Mouse (Mus musculus): ENCODE results near the gene Cbfa2t2. TPM values are rescaled to one million over a fixed set of nuclear protein-coding genes. Genes with fewer than 3 reads are reported as not detected.

Gene Cbfa2t2
- polyA plus RNA-seq, 1 experiment from 2014 or later: 10.3 TPM

GRCm38 (mm10) chr2:154534704-154535270 is 98.5 kb downstream of the Cbfa2t2 start:
- DNase-seq (ENCODE audit: low spot score): no peak
- H3K9me3 ChIP-seq (ENCODE audit: control insufficient read depth, low read length): no peaks in the 10 kb centered on the region
- H3K36me3 ChIP-seq (ENCODE audit: control insufficient read depth, insufficient read depth, low read length): peaks cover 8% of the 10 kb centered on the region
- no peaks in the 10 kb centered on the region for H3K27me3 ChIP-seq (ENCODE audit: control insufficient read depth, insufficient read depth, low read length)
- no peak overlapping the region for H3K27ac ChIP-seq (replicated peaks)
- WGBS: 92% methylated on average over 12 of the region's 12 CpGs
- H3K4me3 ChIP-seq (ENCODE audit: low read depth, low read length): no peak overlapping the region
- no peak overlapping the region for H3K9ac ChIP-seq (ENCODE audit: low read length)
- ATAC-seq (ENCODE audit: low FRiP score, low TSS enrichment): no peak
- H3K4me2 ChIP-seq (replicated peaks; ENCODE audit: low read depth): no peak overlapping the region
- TF ChIP-seq EP300 (optimal IDR thresholded peaks at IDR 0.05) (no peak), CTCF (IDR thresholded peaks at IDR 0.05; ENCODE audit: low read depth) (no peak)
- H3K4me1 ChIP-seq (replicated peaks; ENCODE audit: control insufficient read depth, insufficient read depth): no peaks in the 10 kb centered on the region

DNA sequence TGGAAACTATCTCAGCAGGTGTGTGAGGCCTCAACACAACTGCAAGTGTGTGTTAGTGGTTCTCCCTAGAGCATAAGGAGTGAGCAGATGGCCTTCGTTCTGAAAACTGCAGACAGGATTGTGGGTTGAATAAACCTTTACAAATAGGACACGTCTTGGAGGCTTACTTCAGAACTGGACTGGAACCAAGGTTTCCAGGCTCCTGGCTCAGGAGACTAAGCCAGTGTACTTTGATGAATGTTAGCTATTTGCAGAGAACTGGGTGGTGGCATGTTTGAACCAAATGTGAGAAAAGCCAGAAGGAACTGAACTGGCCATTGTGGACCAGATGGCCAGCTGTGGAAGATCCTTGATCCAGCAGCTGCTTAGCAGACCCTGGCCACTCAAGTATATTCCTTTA is 102.0 kb downstream of the Cbfa2t2 start:
- no peak for TF ChIP-seq CTCF (IDR thresholded peaks at IDR 0.05; ENCODE audit: low read depth)
- no peak for TF ChIP-seq EP300 (optimal IDR thresholded peaks at IDR 0.05)
- 37% methylated on average over 2 of the region's 2 CpGs for WGBS
- DNase-seq (ENCODE audit: low spot score): no peak
- Histone ChIP-seq H3K9ac (ENCODE audit: low read length) (no peak overlapping the region), H3K9me3 (ENCODE audit: control insufficient read depth, low read length) (no peaks in the 10 kb centered on the region), H3K4me1 (replicated peaks; ENCODE audit: control insufficient read depth, insufficient read depth) (no peaks in the 10 kb centered on the region), H3K4me3 (ENCODE audit: low read depth, low read length) (no peak overlapping the region), H3K36me3 (ENCODE audit: control insufficient read depth, insufficient read depth, low read length) (peaks cover 5% of the 10 kb centered on the region), H3K27me3 (ENCODE audit: control insufficient read depth, insufficient read depth, low read length) (no peaks in the 10 kb centered on the region), H3K4me2 (replicated peaks; ENCODE audit: low read depth) (no peak overlapping the region), H3K27ac (replicated peaks) (no peak overlapping the region)
- no peak for ATAC-seq (ENCODE audit: low FRiP score, low TSS enrichment)

DNA sequence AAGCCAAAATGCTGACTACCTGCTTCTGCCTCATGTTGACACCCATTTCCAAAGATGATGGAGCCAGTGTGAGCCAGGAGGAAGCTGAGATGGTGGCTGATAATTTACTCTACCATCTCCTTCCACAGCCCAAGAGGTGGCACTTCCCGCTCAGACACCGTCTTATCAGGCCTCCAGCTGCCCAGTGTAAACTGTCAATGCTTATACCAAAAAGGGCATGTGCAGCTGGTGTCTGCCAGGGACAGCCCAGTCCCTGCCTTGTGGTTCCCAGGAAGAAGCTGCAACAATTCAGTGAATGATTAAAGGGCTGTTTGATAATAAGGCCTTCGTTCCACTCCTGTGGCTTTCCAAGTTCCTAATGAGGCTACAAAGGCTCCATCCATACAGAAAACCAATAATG is 102.4 kb downstream of the Cbfa2t2 start:
- H3K4me3 ChIP-seq (ENCODE audit: low read depth, low read length): no peak overlapping the region
- H3K4me1 ChIP-seq (replicated peaks; ENCODE audit: control insufficient read depth, insufficient read depth): no peaks in the 10 kb centered on the region
- H3K9ac ChIP-seq (ENCODE audit: low read length): no peak overlapping the region
- DNase-seq (ENCODE audit: low spot score) (no peak), ATAC-seq (ENCODE audit: low FRiP score, low TSS enrichment) (no peak)
- no peak for TF ChIP-seq CTCF (IDR thresholded peaks at IDR 0.05; ENCODE audit: low read depth)
- TF ChIP-seq EP300 (optimal IDR thresholded peaks at IDR 0.05): no peak
- no peaks in the 10 kb centered on the region for H3K9me3 ChIP-seq (ENCODE audit: control insufficient read depth, low read length)
- 32% methylated on average over 3 of the region's 3 CpGs for WGBS
- H3K4me2 ChIP-seq (replicated peaks; ENCODE audit: low read depth): no peak overlapping the region
- no peak overlapping the region for H3K27ac ChIP-seq (replicated peaks)
- peaks cover 5% of the 10 kb centered on the region for H3K36me3 ChIP-seq (ENCODE audit: control insufficient read depth, insufficient read depth, low read length)
- H3K27me3 ChIP-seq (ENCODE audit: control insufficient read depth, insufficient read depth, low read length): no peaks in the 10 kb centered on the region

DNA sequence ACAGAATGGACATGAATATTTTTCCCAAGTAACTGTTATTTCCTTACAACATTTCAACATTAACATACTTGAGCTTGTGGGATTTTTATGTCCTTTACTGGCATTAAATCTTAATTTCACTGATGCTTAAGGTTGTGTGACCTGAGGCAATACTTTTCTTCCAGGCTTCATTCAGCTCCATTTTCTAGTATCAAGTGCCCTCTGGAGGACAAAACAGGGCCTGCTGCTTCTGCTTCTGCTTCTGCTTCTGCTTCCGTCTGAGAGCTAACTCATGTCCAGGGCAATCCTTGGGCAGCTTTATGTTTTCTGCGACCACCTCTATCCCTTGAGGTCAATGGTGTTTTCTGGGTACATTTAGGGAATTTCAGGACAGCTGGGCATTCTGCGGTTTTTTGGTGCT is 103.4 kb downstream of the Cbfa2t2 start:
- TF ChIP-seq CTCF (IDR thresholded peaks at IDR 0.05; ENCODE audit: low read depth) (peak; percentile 84), EP300 (optimal IDR thresholded peaks at IDR 0.05) (no peak)
- DNase-seq (ENCODE audit: low spot score): peak; percentile 51
- WGBS: 70% methylated on average over 3 of the region's 3 CpGs
- Histone ChIP-seq H3K9me3 (ENCODE audit: control insufficient read depth, low read length) (no peaks in the 10 kb centered on the region), H3K4me2 (replicated peaks; ENCODE audit: low read depth) (no peak overlapping the region), H3K27me3 (ENCODE audit: control insufficient read depth, insufficient read depth, low read length) (no peaks in the 10 kb centered on the region), H3K4me1 (replicated peaks; ENCODE audit: control insufficient read depth, insufficient read depth) (no peaks in the 10 kb centered on the region), H3K9ac (ENCODE audit: low read length) (no peak overlapping the region), H3K36me3 (ENCODE audit: control insufficient read depth, insufficient read depth, low read length) (peaks cover 4% of the 10 kb centered on the region), H3K4me3 (ENCODE audit: low read depth, low read length) (no peak overlapping the region), H3K27ac (replicated peaks) (no peak overlapping the region)
- ATAC-seq (ENCODE audit: low FRiP score, low TSS enrichment): no peak

DNA sequence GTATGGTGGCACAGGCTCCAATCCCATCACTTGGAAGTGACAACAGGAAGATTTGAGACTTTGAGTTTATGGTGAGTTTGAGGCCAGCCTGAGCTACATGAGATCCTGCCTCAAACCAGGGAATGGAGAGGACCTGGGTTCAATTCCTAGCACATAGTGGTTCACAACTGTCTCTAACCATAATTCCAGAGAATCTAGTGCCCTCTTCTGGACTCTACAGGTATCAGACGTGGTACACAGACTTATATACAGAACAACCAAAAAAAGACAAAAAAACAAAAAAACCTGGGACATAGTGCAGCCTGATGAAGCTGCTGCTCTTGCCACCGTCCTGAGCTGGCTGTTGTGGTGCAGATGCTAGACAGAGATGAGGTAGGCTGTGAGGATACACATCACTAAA is 105.3 kb downstream of the Cbfa2t2 start:
- no peak overlapping the region for H3K4me2 ChIP-seq (replicated peaks; ENCODE audit: low read depth)
- no peaks in the 10 kb centered on the region for H3K27me3 ChIP-seq (ENCODE audit: control insufficient read depth, insufficient read depth, low read length)
- DNase-seq (ENCODE audit: low spot score) (no peak), ATAC-seq (ENCODE audit: low FRiP score, low TSS enrichment) (no peak)
- no peak overlapping the region for H3K4me3 ChIP-seq (ENCODE audit: low read depth, low read length)
- no peaks in the 10 kb centered on the region for H3K9me3 ChIP-seq (ENCODE audit: control insufficient read depth, low read length)
- H3K27ac ChIP-seq (replicated peaks): no peak overlapping the region
- H3K9ac ChIP-seq (ENCODE audit: low read length): no peak overlapping the region
- 82% methylated on average over 2 of the region's 2 CpGs for WGBS
- TF ChIP-seq CTCF (IDR thresholded peaks at IDR 0.05; ENCODE audit: low read depth) (peak; percentile 36), EP300 (optimal IDR thresholded peaks at IDR 0.05) (no peak)
- H3K4me1 ChIP-seq (replicated peaks; ENCODE audit: control insufficient read depth, insufficient read depth): no peaks in the 10 kb centered on the region
- H3K36me3 ChIP-seq (ENCODE audit: control insufficient read depth, insufficient read depth, low read length): no peaks in the 10 kb centered on the region

DNA sequence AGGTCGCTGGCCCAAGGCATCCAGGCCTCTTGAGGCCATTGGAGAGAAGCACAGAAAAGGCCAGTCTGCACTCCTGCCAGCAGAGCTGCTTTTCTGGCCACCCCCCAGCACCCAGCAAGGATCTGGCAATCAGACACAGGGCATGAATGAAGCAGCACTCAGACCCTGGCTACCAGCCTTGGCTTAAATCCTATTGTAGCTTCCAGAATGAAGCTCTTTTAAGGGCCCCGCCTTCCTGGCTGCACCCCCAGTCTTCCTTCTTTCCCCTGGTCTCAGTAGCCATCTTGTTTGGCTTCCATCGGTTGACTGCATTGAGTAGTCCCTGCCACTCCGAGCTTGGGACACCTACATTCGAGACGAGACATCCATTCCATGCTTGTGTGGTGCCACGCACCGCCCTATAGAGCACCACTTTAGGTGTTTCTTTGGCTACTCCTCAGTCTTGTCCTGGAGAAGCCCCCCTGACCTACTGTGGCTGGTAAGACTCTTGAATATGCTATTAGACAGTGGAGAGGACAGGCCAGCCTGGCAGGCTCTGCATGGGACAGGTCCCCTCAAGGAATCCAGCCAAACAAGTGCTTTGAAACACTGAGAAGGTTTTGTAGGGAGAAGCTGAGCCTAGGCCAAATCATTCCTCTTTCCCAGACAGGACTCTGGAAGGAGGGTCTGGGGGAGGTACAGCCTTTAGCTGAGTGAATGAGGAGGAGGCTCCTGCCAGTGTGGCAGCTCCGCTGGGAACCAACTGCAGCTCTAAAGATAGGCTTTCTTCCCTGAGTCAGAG is 107.5 kb downstream of the Cbfa2t2 start:
- H3K36me3 ChIP-seq (ENCODE audit: control insufficient read depth, insufficient read depth, low read length): no peaks in the 10 kb centered on the region
- H3K4me1 ChIP-seq (replicated peaks; ENCODE audit: control insufficient read depth, insufficient read depth): no peaks in the 10 kb centered on the region
- no peaks in the 10 kb centered on the region for H3K9me3 ChIP-seq (ENCODE audit: control insufficient read depth, low read length)
- H3K4me2 ChIP-seq (replicated peaks; ENCODE audit: low read depth): no peak overlapping the region
- H3K9ac ChIP-seq (ENCODE audit: low read length): no peak overlapping the region
- no peak for TF ChIP-seq EP300 (optimal IDR thresholded peaks at IDR 0.05)
- no peak for TF ChIP-seq CTCF (IDR thresholded peaks at IDR 0.05; ENCODE audit: low read depth)
- H3K27me3 ChIP-seq (ENCODE audit: control insufficient read depth, insufficient read depth, low read length): no peaks in the 10 kb centered on the region
- H3K4me3 ChIP-seq (ENCODE audit: low read depth, low read length): no peak overlapping the region
- DNase-seq (ENCODE audit: low spot score) (no peak), ATAC-seq (ENCODE audit: low FRiP score, low TSS enrichment) (no peak)
- no peak overlapping the region for H3K27ac ChIP-seq (replicated peaks)
- 74% methylated on average over 9 of the region's 9 CpGs for WGBS

Measured in stomach, postnatal 0 days (tissue).